Mouse (Mus musculus) limb, embryonic 11.5 days (tissue): Measurements from ENCODE around the gene Mia. TPM values are rescaled to one million over a fixed set of nuclear protein-coding genes. Genes with fewer than 3 reads are reported as not detected.

Experiments used
- microRNA counts: library from miRNA; unstranded; fragments of <30 nt; microRNA quantifications from one replicate; lab custom pipeline; 2016
- microRNA-seq: library from miRNA; unstranded; fragments of <30 nt; microRNA quantifications from one replicate; pipeline ENCODE4, GENCODE M21; 2016
- polyA plus RNA-seq: library from polyadenylated mRNA; unstranded; fragments of >200 nt; fragmentation: Nextera tagmentation; extraction: Ambion mirVana; gene quantifications from 2 replicates; pipeline ENCODE4 v1.2.1, GENCODE M21; 2014

Mia gene
- polyA plus RNA-seq, 1 experiment from 2014 or later, result 8.7 TPM

MicroRNA genes within 50 kb of the gene (microRNA counts, 519-probe panel; counts per million panel counts)
- microRNA mmu-miR-1191 (lab: Ali Mortazavi, UCI), result not detected

Small RNAs within 50 kb of the gene (microRNA-seq; reads per million reads assigned to microRNA genes)
- gene Mir1191, result 3.4 reads per million, percentile 2 among the genes with 10 or more reads in this experiment
- gene Mir3101, result not detected

Other genes with a start within 250 kb of the Mia start
- not detected in 2 replicates for gene Cyp2a22, start 241.8 kb downstream of the Mia start, polyA plus RNA-seq
- gene Cyp2a12, start 152.1 kb downstream of the Mia start, polyA plus RNA-seq, result not detected in 2 replicates
- gene Cyp2f2, start 61.2 kb downstream of the Mia start, polyA plus RNA-seq, result not detected in 2 replicates
- 0.09 TPM in 1 of 2 replicates, not detected in the other for gene Cyp2t4, start 27.4 kb downstream of the Mia start, polyA plus RNA-seq
- gene Egln2, start 14.4 kb downstream of the Mia start, polyA plus RNA-seq, result 49.3 and 52.3 TPM in 2 replicates
- 51.6 and 55.1 TPM in 2 replicates for gene Rab4b, start 2.3 kb downstream of the Mia start, polyA plus RNA-seq
- gene Gm21983, start 71 bp downstream of the Mia start, polyA plus RNA-seq, result 0.48 TPM in 1 of 2 replicates, not detected in the other
- 3.9 and 4.8 TPM in 2 replicates for gene BC024978, start 14.6 kb upstream of the Mia start, polyA plus RNA-seq
- gene Snrpa, start 15.1 kb upstream of the Mia start, polyA plus RNA-seq, result 394 and 396 TPM in 2 replicates
- gene Itpkc, start 47.5 kb upstream of the Mia start, polyA plus RNA-seq, result 6.5 and 8.0 TPM in 2 replicates
- 14.5 and 15.5 TPM in 2 replicates for gene Coq8b, start 51.9 kb upstream of the Mia start, polyA plus RNA-seq
- 7.3 and 9.0 TPM in 2 replicates for gene Numbl, start 77.3 kb upstream of the Mia start, polyA plus RNA-seq
- gene Ltbp4, start 156.5 kb upstream of the Mia start, polyA plus RNA-seq, result 10.8 and 14.0 TPM in 2 replicates
- gene Shkbp1, start 174.9 kb upstream of the Mia start, polyA plus RNA-seq, result 46.5 and 50.9 TPM in 2 replicates
- 0.52 TPM in 1 of 2 replicates, not detected in the other for gene Gm20479, start 176.3 kb upstream of the Mia start, polyA plus RNA-seq